Mouse (Mus musculus) MEL (cell line): ENCODE data around the gene Aff1.

Experiments used
- BHLHE40 ChIP-seq: IDR thresholded peaks from 2 replicates; pipeline ENCODE4 v1.6.1; 2012; ENCODE audit warnings: low read depth, mild to moderate bottlenecking, inconsistent platforms, low read length, improper control_type of control experiment, borderline replicate concordance
- CTCF ChIP-seq, 3 experiments: IDR thresholded peaks in 2 of 3; conservative IDR thresholded peaks in 1 of 3; 2 replicates each; pipeline ENCODE4 v1.5.1; 2011 to 2012; ENCODE audit warnings: low read length in 3 of 3, low read depth in 2 of 3, mild to moderate bottlenecking in 2 of 3, improper control_type of control experiment in 1 of 3, inconsistent platforms in 1 of 3, mixed read lengths in 1 of 3, moderate library complexity in 1 of 3; ENCODE audit not compliant: control insufficient read depth in 1 of 3, insufficient read depth in 1 of 3, poor library complexity in 1 of 3, severe bottlenecking in 1 of 3
- ELF1 ChIP-seq: IDR thresholded peaks from 2 replicates; pipeline ENCODE4 v1.6.1; 2014; ENCODE audit warnings: low read depth, mild to moderate bottlenecking, inconsistent platforms, low read length, improper control_type of control experiment, moderate library complexity
- GATA1 ChIP-seq: IDR thresholded peaks from 2 replicates; pipeline ENCODE4 v1.6.1; 2011; ENCODE audit warnings: low read depth, low read length, improper control_type of control experiment
- MXI1 ChIP-seq: IDR thresholded peaks from 2 replicates; pipeline ENCODE4 v1.6.1; 2011; ENCODE audit warnings: mild to moderate bottlenecking, low read depth, low read length, improper control_type of control experiment
- POLR2A ChIP-seq, 2 experiments: IDR thresholded peaks; 2 replicates each; pipeline ENCODE4 v1.6.1; 2011 to 2012; ENCODE audit warnings: low read length in 2 of 2, mild to moderate bottlenecking in 2 of 2, control low read depth in 1 of 2, improper control_type of control experiment in 1 of 2, low read depth in 1 of 2, moderate library complexity in 1 of 2; ENCODE audit not compliant: control insufficient read depth in 1 of 2, insufficient read depth in 1 of 2, poor library complexity in 1 of 2

GRCm38 (mm10) chr5:103702527-103702926, 10.4 kb downstream of the Aff1 start:
- TF ChIP-seq ELF1 (no peak), CTCF (IDR thresholded peaks at IDR 0.05 in 2 of 3, conservative IDR thresholded peaks at IDR 0.05 in 1 of 3; ENCODE audit: control insufficient read depth in 1 of 3, insufficient read depth in 1 of 3, low read depth in 2 of 3, low read length in 3 of 3, poor library complexity in 1 of 3, severe bottlenecking in 1 of 3) (no peak), GATA1 (no peak), MXI1 (no peak), BHLHE40 (no peak), POLR2A (IDR thresholded peaks at IDR 0.05; ENCODE audit: control insufficient read depth in 1 of 2, insufficient read depth in 1 of 2, low read depth in 1 of 2, low read length in 2 of 2, poor library complexity in 1 of 2) (no peak)
